Mouse (Mus musculus) MN1 (cell line): ENCODE measurements around the gene Mylk3.

Source experiments
- DNase-seq: peaks from one replicate; pipeline ENCODE4 v3.0.0-alpha.2; 2016; ENCODE audit warnings: low spot score

Mylk3 gene

GRCm38 (mm10) chr8:85318534-85318933 lies 67.6 kb downstream of the Mylk3 start:
- DNase-seq, result no peak

GRCm38 (mm10) chr8:85313036-85313435 lies 73.1 kb downstream of the Mylk3 start:
- DNase-seq, result no peak

- DNase-seq, result no peak
These were observed 74.4 kb downstream of the Mylk3 start for GRCm38 (mm10) chr8:85311743-85312142.

GRCm38 (mm10) chr8:85308564-85308963 lies 77.6 kb downstream of the Mylk3 start:
- DNase-seq, result no peak

GRCm38 (mm10) chr8:85303531-85303930 lies 82.6 kb downstream of the Mylk3 start:
- DNase-seq, result no peak

GRCm38 (mm10) chr8:85302931-85303330 lies 83.2 kb downstream of the Mylk3 start:
- no peak for DNase-seq

GRCm38 (mm10) chr8:85301941-85302340 lies 84.2 kb downstream of the Mylk3 start:
- no peak for DNase-seq

- peak; percentile 99 for DNase-seq
These were observed 86.6 kb downstream of the Mylk3 start, which contains the start of the genes Orc6 and Vps35 for GRCm38 (mm10) chr8:85299434-85300077. Orc6 (plus strand) TSS chr8:85299632. Vps35 (minus strand) TSS chr8:85299802.

- DNase-seq, result peak; percentile 49
These were observed 87.3 kb downstream of the Mylk3 start for GRCm38 (mm10) chr8:85298600-85299433.

- DNase-seq, result no peak
These were observed 99.3 kb downstream of the Mylk3 start for GRCm38 (mm10) chr8:85286846-85287245.
